In genomic region chrX:11621045-11621763, GRCm38 (mm10) we compare ENCODE assay signal across 8 mouse cellular contexts.
DNase-seq lines count a peak whose midpoint lies in the region; ATAC-seq and TF ChIP-seq lines count a peak whose summit lies in the region.

No protein-coding gene starts in this region.

- H3K9me3 ChIP-seq in intestine, embryonic 14.5 days (ENCODE audit: control insufficient read depth, low read length) = no peaks in the 10 kb centered on the region
- H3K9me3 ChIP-seq in intestine, postnatal 0 days (ENCODE audit: control insufficient read depth) = no peaks in the 10 kb centered on the region
- H3K9me3 ChIP-seq in heart, embryonic 15.5 days (replicated peaks) = no peaks in the 10 kb centered on the region

- TF ChIP-seq POLR2A in myocyte (IDR thresholded peaks at IDR 0.05; ENCODE audit: insufficient read length, low read depth) = no peak

- peak overlapping the region; percentile 40 for H3K27ac ChIP-seq in intestine, embryonic 14.5 days (ENCODE audit: low read depth)
- H3K27ac ChIP-seq in intestine, postnatal 0 days (ENCODE audit: low read depth, low read length) = no peak overlapping the region
- H3K27ac ChIP-seq in heart, embryonic 15.5 days = peak overlapping the region; percentile 37

- no peak overlapping the region for H3ac ChIP-seq in myocyte (ENCODE audit: control insufficient read depth, insufficient read length)

- no peaks in the 10 kb centered on the region for H3K27me3 ChIP-seq in intestine, embryonic 14.5 days (replicated peaks; ENCODE audit: control insufficient read depth, insufficient read depth, low read length)
- H3K27me3 ChIP-seq in intestine, postnatal 0 days (replicated peaks; ENCODE audit: control insufficient read depth, insufficient read depth, low read length) = no peaks in the 10 kb centered on the region
- H3K27me3 ChIP-seq in heart, embryonic 15.5 days = no peaks in the 10 kb centered on the region
- H3K27me3 ChIP-seq in myocyte (ENCODE audit: control insufficient read depth, insufficient read depth, insufficient read length) = no peaks in the 10 kb centered on the region

- DNase-seq in intestine, embryonic 14.5 days (ENCODE audit: low spot score) = peak; percentile 55
- peak; percentile 45 for DNase-seq in embryo, embryonic 11 days
- peak; percentile 31 to 33 for DNase-seq in layer of hippocampus, adult 8-10 months (ENCODE audit: low spot score in 2 of 2)
- peak; percentile 63 to 74 for DNase-seq in urinary bladder, postnatal 36 days (ENCODE audit: low spot score in 2 of 2)

- H3K4me2 ChIP-seq in intestine, embryonic 14.5 days (ENCODE audit: low read length) = peak overlapping the region; percentile 4; the same call in 1 of the 2 replicates
- H3K4me2 ChIP-seq in intestine, postnatal 0 days (replicated peaks; ENCODE audit: low read depth) = no peak overlapping the region
- H3K4me2 ChIP-seq in heart, embryonic 15.5 days = no peak overlapping the region
- peak overlapping the region; percentile 34 for H3K4me2 ChIP-seq in myocyte (ENCODE audit: low read depth)

- no peak for TF ChIP-seq CTCF in intestine, postnatal 0 days (IDR thresholded peaks at IDR 0.05; ENCODE audit: low read depth)

- no peak overlapping the region for H3K9ac ChIP-seq in intestine, embryonic 14.5 days (ENCODE audit: low read length)
- no peak overlapping the region for H3K9ac ChIP-seq in intestine, postnatal 0 days (ENCODE audit: low read depth, low read length)
- no peak overlapping the region for H3K9ac ChIP-seq in heart, embryonic 15.5 days

- no peaks in the 10 kb centered on the region for H3K79me2 ChIP-seq in myocyte (ENCODE audit: control insufficient read depth, insufficient read depth)

- WGBS in intestine, embryonic 14.5 days = 34% methylated on average over 19 of the region's 19 CpGs
- 51% methylated on average over 19 of the region's 19 CpGs for WGBS in intestine, postnatal 0 days
- WGBS in heart, embryonic 15.5 days = 50% methylated on average over 19 of the region's 19 CpGs

- no peaks in the 10 kb centered on the region for H3K4me1 ChIP-seq in intestine, embryonic 14.5 days (replicated peaks; ENCODE audit: control insufficient read depth, insufficient read depth, low read length)
- H3K4me1 ChIP-seq in intestine, postnatal 0 days (replicated peaks; ENCODE audit: control insufficient read depth, insufficient read depth, low read length) = no peaks in the 10 kb centered on the region
- H3K4me1 ChIP-seq in heart, embryonic 15.5 days (replicated peaks) = peaks cover 4% of the 10 kb centered on the region; the same call in 1 of the 2 replicates

- H3K36me3 ChIP-seq in intestine, embryonic 14.5 days (ENCODE audit: control insufficient read depth, insufficient read depth, low read length) = no peaks in the 10 kb centered on the region
- no peaks in the 10 kb centered on the region for H3K36me3 ChIP-seq in intestine, postnatal 0 days (ENCODE audit: control insufficient read depth, insufficient read depth)
- H3K36me3 ChIP-seq in heart, embryonic 15.5 days = no peaks in the 10 kb centered on the region
- no peaks in the 10 kb centered on the region for H3K36me3 ChIP-seq in myocyte (ENCODE audit: control insufficient read depth, insufficient read depth)

- ATAC-seq in intestine, embryonic 14.5 days (replicated peaks; ENCODE audit: low FRiP score, low TSS enrichment, low read depth) = 0 out of 2 replicates have a peak, but pooled peaks have one; percentile 62
- ATAC-seq in intestine, postnatal 0 days = no peak
- ATAC-seq in heart, embryonic 15.5 days (replicated peaks; ENCODE audit: insufficient number of reproducible peaks, insufficient read depth, low FRiP score, low read depth) = no peak
- ATAC-seq in CD4-positive, CD25-positive, alpha-beta regulatory T cell, adult 4 months = no peak

- no peak overlapping the region for H3K4me3 ChIP-seq in intestine, embryonic 14.5 days (ENCODE audit: low read depth, low read length)
- H3K4me3 ChIP-seq in intestine, postnatal 0 days (ENCODE audit: low read depth, low read length) = no peak overlapping the region
- H3K4me3 ChIP-seq in heart, embryonic 15.5 days = no peak overlapping the region
- no peak overlapping the region for H3K4me3 ChIP-seq in myocyte

TF ChIP-seq in myocyte, 11 proteins besides CTCF, POLR2A, EP300 and RAD21:
- TF ChIP-seq USF1 (IDR thresholded peaks at IDR 0.05; ENCODE audit: low read depth) (no peak), MYOD1 (IDR thresholded peaks at IDR 0.05; ENCODE audit: control insufficient read depth in 1 of 3, insufficient read length in 2 of 3, low read depth in 2 of 3) (no peak), MYOG (IDR thresholded peaks at IDR 0.05; ENCODE audit: control insufficient read depth in 1 of 3, insufficient read depth in 1 of 3, insufficient read length in 2 of 3, low read depth in 2 of 3) (no peak), TCF12 (IDR thresholded peaks at IDR 0.05; ENCODE audit: insufficient read depth, poor library complexity, severe bottlenecking) (no peak), TCF3 (IDR thresholded peaks at IDR 0.05; ENCODE audit: insufficient read length, low read depth) (no peak), REST (IDR thresholded peaks at IDR 0.05; ENCODE audit: insufficient read depth, insufficient read length) (no peak), CEBPB (IDR thresholded peaks at IDR 0.05; ENCODE audit: insufficient read depth, poor library complexity, severe bottlenecking) (peak; percentile 54), E2F4 (IDR thresholded peaks at IDR 0.05; ENCODE audit: insufficient read depth) (no peak)

Comparison
In these comparisons a context has a peak if more than half of its experiments do, and no peak if none do; other contexts are left out.
1. H3K4me2 ChIP-seq: peak in intestine, embryonic 14.5 days (single experiment) and myocyte (single experiment); none in intestine, postnatal 0 days (single experiment) and heart, embryonic 15.5 days (single experiment).
2. Peak in every context shown above with its lines, with median percentiles within 50 percentile points of each other: DNase-seq.